Mouse (Mus musculus) midbrain, embryonic 14.5 days (tissue): Measurements from ENCODE around the gene Dmac1. TPM values are rescaled to one million over a fixed set of nuclear protein-coding genes. Genes with fewer than 3 reads are reported as not detected.

Experiments
- ATAC-seq: fragments of 200-750 bp; cut with Nextera tagmentation; 2 replicates; pipeline ENCODE4 v1.8.0; 2017; ENCODE audit warnings: moderate number of reproducible peaks, moderate library complexity; ENCODE audit not compliant: low FRiP score, low TSS enrichment
- DNase-seq: peaks from one replicate; pipeline ENCODE4 v3.0.0-alpha.2; 2015
- H3K27ac ChIP-seq: fragments of 300-500 bp; sonication (generic); replicated peaks from 2 replicates; pipeline ENCODE4 v1.5.1; 2014; ENCODE audit warnings: mild to moderate bottlenecking, low read depth, low read length, moderate library complexity
- H3K27me3 ChIP-seq: fragments of 300-500 bp; sonication (generic); 2 replicates; pipeline ENCODE4 v1.6.1; 2014; ENCODE audit warnings: low read length, control low read depth, mixed read lengths; ENCODE audit not compliant: control insufficient read depth, insufficient read depth
- H3K36me3 ChIP-seq: fragments of 300-500 bp; sonication (generic); 2 replicates; pipeline ENCODE4 v1.6.1; 2014; ENCODE audit warnings: low read length, control low read depth; ENCODE audit not compliant: control insufficient read depth, insufficient read depth
- H3K4me1 ChIP-seq: fragments of 300-500 bp; sonication (generic); 2 replicates; pipeline ENCODE4 v1.6.1; 2014; ENCODE audit warnings: mild to moderate bottlenecking, antibody characterized with exemption, low read length, control low read depth; ENCODE audit not compliant: control insufficient read depth, insufficient read depth
- H3K4me2 ChIP-seq: fragments of 300-500 bp; sonication (generic); 2 replicates; pipeline ENCODE4 v1.6.1; 2014; ENCODE audit warnings: mild to moderate bottlenecking, low read length, moderate library complexity
- H3K4me3 ChIP-seq: fragments of 300-500 bp; sonication (generic); replicated peaks from 2 replicates; pipeline ENCODE4 v1.5.1; 2014; ENCODE audit warnings: low read depth, low read length
- H3K9ac ChIP-seq: fragments of 300-500 bp; sonication (generic); replicated peaks from 2 replicates; pipeline ENCODE4 v1.6.1; 2014; ENCODE audit warnings: mild to moderate bottlenecking, low read length, moderate library complexity
- H3K9me3 ChIP-seq: fragments of 300-500 bp; sonication (generic); 2 replicates; pipeline ENCODE4 v1.6.1; 2016; ENCODE audit warnings: low read length, control low read depth, mixed read lengths; ENCODE audit not compliant: control insufficient read depth
- WGBS: fragments of 180-500 bp; shearing (Covaris S2); extraction: QIAGEN DNeasy Blood & Tissue Kit; methylation state at CpG from one replicate; pipeline ENCODE4 v1.1.7; 2014; 5-methylcytosine and 5-hydroxymethylcytosine counted together
- polyA plus RNA-seq: library from polyadenylated mRNA; unstranded; fragments of >200 nt; fragmentation: Nextera tagmentation; extraction: Ambion mirVana; gene quantifications from 2 replicates; pipeline ENCODE4 v1.2.1, GENCODE M21; 2014

Gene Dmac1
- polyA plus RNA-seq, result 88.6 and 98.3 TPM in 2 replicates

GRCm38 (mm10) chr4:75278197-75279175, at the start of gene Dmac1:
TSS of gene Dmac1 (minus strand) at chr4:75278305.
- ATAC-seq (peak; percentile 94), DNase-seq (peak; percentile 96)
- Histone ChIP-seq H3K27me3 (no peaks in the 10 kb centered on the region), H3K36me3 (0 out of 2 replicates have a peak, but pooled peaks cover 6% of the 10 kb centered on the region), H3K27ac (0 out of 2 replicates have a peak within 1 kb of the TSS, but pooled peaks have one; percentile 20), H3K9ac (peak within 1 kb of the TSS; percentile 87), H3K4me1 (peaks cover 6% of the 10 kb centered on the region; the same call in 1 of the 2 replicates), H3K4me3 (peak within 1 kb of the TSS; percentile 82), H3K4me2 (peak within 1 kb of the TSS; percentile 70), H3K9me3 (no peaks in the 10 kb centered on the region)
- 19% methylated on average over 23 of the region's 23 CpGs for WGBS

GRCm38 (mm10) chr4:75315431-75315830, 37.3 kb upstream of the Dmac1 start:
- 82% methylated on average over 1 of the region's 1 CpGs for WGBS
- Histone ChIP-seq H3K4me2 (no peak overlapping the region), H3K36me3 (no peaks in the 10 kb centered on the region), H3K9ac (no peak overlapping the region), H3K4me3 (no peak overlapping the region), H3K4me1 (no peaks in the 10 kb centered on the region), H3K9me3 (no peaks in the 10 kb centered on the region), H3K27ac (no peak overlapping the region), H3K27me3 (no peaks in the 10 kb centered on the region)
- ATAC-seq (no peak), DNase-seq (no peak)

GRCm38 (mm10) chr4:75315007-75315406, 36.9 kb upstream of the Dmac1 start:
- no peak for DNase-seq
- H3K27me3 ChIP-seq, result no peaks in the 10 kb centered on the region
- no peaks in the 10 kb centered on the region for H3K9me3 ChIP-seq
- H3K9ac ChIP-seq, result no peak overlapping the region
- whole genome bisulfite sequencing, result 86% methylated on average over 1 of the region's 1 CpGs
- no peak for ATAC-seq
- no peak overlapping the region for H3K27ac ChIP-seq
- H3K4me2 ChIP-seq, result no peak overlapping the region
- H3K4me3 ChIP-seq, result no peak overlapping the region
- no peaks in the 10 kb centered on the region for H3K4me1 ChIP-seq
- no peaks in the 10 kb centered on the region for H3K36me3 ChIP-seq

GRCm38 (mm10) chr4:75311918-75312317, 33.8 kb upstream of the Dmac1 start:
- Histone ChIP-seq H3K9me3 (no peaks in the 10 kb centered on the region), H3K9ac (no peak overlapping the region), H3K4me2 (no peak overlapping the region), H3K4me3 (no peak overlapping the region), H3K27me3 (no peaks in the 10 kb centered on the region), H3K36me3 (no peaks in the 10 kb centered on the region), H3K27ac (no peak overlapping the region), H3K4me1 (no peaks in the 10 kb centered on the region)
- ATAC-seq, result no peak
- DNase-seq, result no peak
- 95% methylated on average over 2 of the region's 2 CpGs for WGBS

DNA sequence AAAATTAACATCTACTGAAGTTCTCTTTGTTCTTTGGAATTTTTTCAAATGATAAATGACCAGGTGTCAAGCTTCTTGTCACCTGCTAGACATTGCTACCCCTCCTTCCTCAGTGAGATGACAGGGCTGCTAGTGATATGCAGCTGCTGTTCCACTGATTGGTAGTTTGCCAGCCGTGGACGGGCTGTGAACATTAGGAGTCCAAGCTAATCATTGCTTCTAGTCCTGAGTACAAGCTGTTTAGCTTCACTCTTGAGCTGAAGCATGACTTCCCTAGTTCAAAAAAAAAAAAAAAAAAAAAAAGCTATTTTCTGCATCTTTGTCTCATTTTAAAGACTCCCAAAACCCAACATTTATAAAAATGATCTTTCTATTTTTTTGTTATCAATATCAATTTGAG, 33.2 kb upstream of the Dmac1 start:
- ATAC-seq (no peak), DNase-seq (no peak)
- 92% methylated on average over 2 of the region's 2 CpGs for WGBS
- Histone ChIP-seq H3K27ac (no peak overlapping the region), H3K4me3 (no peak overlapping the region), H3K9ac (no peak overlapping the region), H3K36me3 (no peaks in the 10 kb centered on the region), H3K27me3 (no peaks in the 10 kb centered on the region), H3K4me1 (no peaks in the 10 kb centered on the region), H3K9me3 (no peaks in the 10 kb centered on the region), H3K4me2 (no peak overlapping the region)

GRCm38 (mm10) chr4:75300205-75300972, 22.3 kb upstream of the Dmac1 start:
- Histone ChIP-seq H3K4me3 (no peak overlapping the region), H3K4me2 (no peak overlapping the region), H3K27ac (no peak overlapping the region), H3K4me1 (no peaks in the 10 kb centered on the region), H3K9me3 (no peaks in the 10 kb centered on the region), H3K9ac (no peak overlapping the region), H3K27me3 (no peaks in the 10 kb centered on the region), H3K36me3 (no peaks in the 10 kb centered on the region)
- DNase-seq (no peak), ATAC-seq (no peak)
- 75% methylated on average over 1 of the region's 1 CpGs for WGBS

- H3K4me2 ChIP-seq, result no peak overlapping the region
- no peaks in the 10 kb centered on the region for H3K4me1 ChIP-seq
- 54% methylated on average over 4 of the region's 4 CpGs for WGBS
- H3K4me3 ChIP-seq, result no peak overlapping the region
- peak; percentile 12 for DNase-seq
- no peaks in the 10 kb centered on the region for H3K27me3 ChIP-seq
- H3K9me3 ChIP-seq, result no peaks in the 10 kb centered on the region
- ATAC-seq, result no peak
- no peaks in the 10 kb centered on the region for H3K36me3 ChIP-seq
- no peak overlapping the region for H3K27ac ChIP-seq
- no peak overlapping the region for H3K9ac ChIP-seq
Measured at GRCm38 (mm10) chr4:75292315-75292714, 14.2 kb upstream of the Dmac1 start.

GRCm38 (mm10) chr4:75291142-75291541, 13.0 kb upstream of the Dmac1 start:
- ATAC-seq, result no peak
- Histone ChIP-seq H3K4me1 (no peaks in the 10 kb centered on the region), H3K27me3 (no peaks in the 10 kb centered on the region), H3K27ac (no peak overlapping the region), H3K9me3 (no peaks in the 10 kb centered on the region), H3K4me3 (no peak overlapping the region), H3K36me3 (no peaks in the 10 kb centered on the region), H3K9ac (no peak overlapping the region), H3K4me2 (no peak overlapping the region)
- no peak for DNase-seq
- WGBS, result 89% methylated on average over 4 of the region's 4 CpGs
